Mouse (Mus musculus): ENCODE data around the gene Copa.

Gene Copa

GRCm38 (mm10) chr1:172082101-172082898, at the start of gene Copa, which contains the start of gene Ncstn:
Gene Copa (plus strand): TSS chr1:172082529.
Gene Ncstn (minus strand): TSS chr1:172082795.
- DNase-seq (ENCODE audit: low spot score): peak; percentile 93

GRCm38 (mm10) chr1:172046410-172046809, 35.9 kb upstream of the Copa start:
- DNase-seq (ENCODE audit: low spot score): no peak

DNA sequence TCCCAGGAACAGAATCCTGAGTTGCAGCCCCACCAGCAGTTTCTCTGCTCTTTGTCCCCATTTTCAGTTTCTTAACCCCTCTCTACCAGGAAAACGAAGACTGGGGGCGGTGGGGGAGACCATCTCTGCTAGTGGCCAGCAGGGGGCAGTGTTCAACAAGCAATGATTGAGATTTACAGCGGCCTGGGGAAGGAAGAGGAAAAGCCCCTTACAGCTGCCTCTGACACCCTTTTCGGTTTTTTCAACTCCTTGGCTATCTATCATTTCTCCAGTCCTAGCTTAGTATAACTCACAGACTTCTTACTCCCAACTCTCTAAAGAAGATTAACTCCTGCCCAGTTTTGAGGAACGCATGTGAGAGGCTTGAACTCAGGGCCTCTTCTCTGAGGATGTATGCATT, 35.4 kb upstream of the Copa start:
- DNase-seq (ENCODE audit: low spot score): no peak

DNA sequence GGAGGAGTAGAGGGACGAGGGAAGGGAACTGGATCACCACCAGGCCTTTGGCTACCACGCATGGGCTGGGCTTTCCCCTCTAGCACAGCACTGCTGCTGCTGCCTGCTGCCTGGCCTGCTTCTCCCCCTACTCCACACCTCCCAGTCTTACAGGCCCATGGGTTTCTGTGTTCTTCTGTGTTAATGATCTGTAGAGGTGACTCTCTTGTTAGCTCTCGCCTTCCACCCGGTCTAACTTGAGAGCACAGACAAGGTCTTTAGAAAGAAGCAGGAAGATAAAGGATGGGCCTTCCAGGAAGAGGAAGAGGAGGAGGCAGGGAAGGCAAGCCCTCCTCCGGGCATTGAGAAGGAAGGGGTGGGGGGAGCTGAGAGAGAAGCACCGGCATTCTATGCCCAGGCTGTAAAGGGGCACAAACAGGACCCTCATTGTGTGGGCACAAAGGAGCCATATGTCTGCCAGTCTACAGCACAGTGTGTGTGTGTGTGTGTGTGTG, 34.0 kb upstream of the Copa start:
- DNase-seq (ENCODE audit: low spot score): no peak

- DNase-seq (ENCODE audit: low spot score): no peak
Observed at GRCm38 (mm10) chr1:172049131-172049782, 33.1 kb upstream of the Copa start.

DNA sequence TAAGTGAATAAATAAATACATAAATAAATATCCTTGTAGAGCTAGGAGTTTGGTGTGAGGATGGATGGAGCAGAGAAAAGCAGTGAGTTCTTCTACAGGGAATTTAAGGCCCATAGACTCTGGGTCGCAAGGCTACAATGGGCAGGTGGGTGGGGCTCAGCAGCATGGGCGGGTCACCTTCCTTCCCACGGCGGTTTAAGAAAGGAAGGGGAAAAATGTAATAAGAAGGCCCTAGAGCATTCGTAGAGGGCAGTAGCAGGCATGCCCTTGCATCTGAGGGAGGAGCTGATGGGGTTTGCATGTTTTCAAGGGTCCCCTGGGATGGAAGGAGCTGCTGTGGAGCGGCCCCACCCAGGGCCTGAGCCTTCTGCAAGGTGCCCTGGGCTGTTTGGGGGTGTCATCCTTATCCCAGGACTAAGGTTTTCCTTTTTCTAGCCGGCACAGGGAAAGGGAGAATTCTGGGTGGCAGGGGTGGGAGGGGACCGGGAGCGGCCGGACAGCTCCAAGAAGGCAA, 29.5 kb upstream of the Copa start:
- no peak for DNase-seq (ENCODE audit: low spot score)

- DNase-seq (ENCODE audit: low spot score): no peak
Observed at GRCm38 (mm10) chr1:172053541-172054440, 28.5 kb upstream of the Copa start.

GRCm38 (mm10) chr1:172056251-172056650, 26.1 kb upstream of the Copa start:
- no peak for DNase-seq (ENCODE audit: low spot score)

- DNase-seq (ENCODE audit: low spot score): no peak
Observed at GRCm38 (mm10) chr1:172057491-172057921, 24.8 kb upstream of the Copa start, which contains the start of gene Nhlh1. Gene Nhlh1 (minus strand): TSS chr1:172057573.

DNA sequence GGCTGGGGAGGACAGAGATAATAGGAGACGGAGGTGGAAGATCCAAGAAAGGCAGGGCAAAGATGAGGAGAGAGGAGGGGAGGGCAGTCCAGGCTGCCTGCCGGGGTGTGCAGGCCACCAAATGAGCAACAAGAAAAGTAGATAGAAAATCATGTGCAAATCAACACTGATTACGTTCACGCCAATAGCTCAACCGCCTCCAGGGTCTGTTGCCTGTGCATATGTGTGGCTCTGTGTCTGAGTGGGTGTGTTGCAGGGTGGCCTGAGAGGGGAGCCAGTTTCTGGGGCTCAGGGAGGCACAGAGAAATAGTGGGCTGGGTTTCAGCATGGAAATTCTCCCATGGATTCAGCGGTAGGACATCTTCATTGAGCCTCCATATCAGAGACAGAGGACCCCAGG, 24.0 kb upstream of the Copa start:
- no peak for DNase-seq (ENCODE audit: low spot score)

- DNase-seq (ENCODE audit: low spot score): no peak
Observed at GRCm38 (mm10) chr1:172058874-172059273, 23.5 kb upstream of the Copa start.

GRCm38 (mm10) chr1:172060659-172061058, 21.7 kb upstream of the Copa start:
- no peak for DNase-seq (ENCODE audit: low spot score)

GRCm38 (mm10) chr1:172061217-172061616, 21.1 kb upstream of the Copa start:
- no peak for DNase-seq (ENCODE audit: low spot score)

DNA sequence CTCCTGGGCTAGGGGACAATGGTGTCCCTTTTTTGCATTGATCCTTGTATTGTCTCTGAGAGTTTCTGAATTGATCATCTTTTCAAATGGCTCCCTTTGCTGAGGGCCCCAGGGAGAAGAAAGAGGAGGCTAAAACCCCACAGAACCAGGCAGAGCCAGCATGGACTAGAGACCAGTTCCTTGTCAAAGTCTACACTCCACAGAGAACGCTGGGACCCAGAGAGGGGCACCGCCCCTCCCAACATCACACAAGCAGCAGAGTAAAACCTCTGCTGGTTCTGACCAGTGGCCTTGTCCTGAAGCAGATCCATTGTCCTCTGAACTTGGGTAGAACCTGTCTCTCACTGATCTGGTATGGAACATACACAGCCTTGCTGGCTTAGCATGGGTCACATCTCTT, 20.2 kb upstream of the Copa start:
- no peak for DNase-seq (ENCODE audit: low spot score)

DNA sequence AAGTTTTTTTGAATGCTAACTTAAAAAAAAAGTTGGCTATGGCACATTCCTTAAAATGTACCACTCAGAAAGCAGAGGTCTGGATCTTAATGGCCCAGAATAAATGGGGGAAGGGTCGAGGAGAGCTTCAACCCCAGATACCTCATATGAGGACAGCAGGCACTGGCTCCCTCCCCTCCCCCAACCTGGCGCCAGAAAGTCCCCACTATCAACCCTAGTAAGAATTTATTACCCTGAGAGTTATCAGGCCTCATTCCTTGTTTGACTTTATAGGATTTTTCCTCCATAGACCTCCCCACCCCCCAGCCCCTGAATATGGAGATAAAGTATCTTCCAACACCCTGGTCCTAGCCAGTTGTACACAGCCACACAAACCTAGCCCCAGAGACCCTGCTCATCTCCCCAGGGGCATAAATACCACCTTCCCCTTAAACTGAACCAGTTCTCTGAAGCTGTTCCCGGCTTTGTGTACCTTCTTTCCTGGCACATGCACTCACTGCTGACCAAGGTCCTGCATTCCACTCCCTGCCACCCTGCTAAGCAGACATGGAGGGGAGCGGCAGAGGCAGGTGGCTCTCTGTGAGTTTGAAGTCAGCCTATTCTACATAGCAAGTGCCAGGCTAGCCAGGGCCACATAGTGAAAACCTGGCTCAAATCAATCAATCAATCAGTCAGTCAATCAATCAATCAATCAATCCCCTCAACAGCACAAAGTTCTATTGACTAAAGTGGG, 18.9 kb upstream of the Copa start:
- no peak for DNase-seq (ENCODE audit: low spot score)

GRCm38 (mm10) chr1:172064613-172065141, 17.7 kb upstream of the Copa start:
- DNase-seq (ENCODE audit: low spot score): no peak

GRCm38 (mm10) chr1:172070227-172070626, 12.1 kb upstream of the Copa start:
- no peak for DNase-seq (ENCODE audit: low spot score)

GRCm38 (mm10) chr1:172071556-172071955, 10.8 kb upstream of the Copa start:
- no peak for DNase-seq (ENCODE audit: low spot score)

DNA sequence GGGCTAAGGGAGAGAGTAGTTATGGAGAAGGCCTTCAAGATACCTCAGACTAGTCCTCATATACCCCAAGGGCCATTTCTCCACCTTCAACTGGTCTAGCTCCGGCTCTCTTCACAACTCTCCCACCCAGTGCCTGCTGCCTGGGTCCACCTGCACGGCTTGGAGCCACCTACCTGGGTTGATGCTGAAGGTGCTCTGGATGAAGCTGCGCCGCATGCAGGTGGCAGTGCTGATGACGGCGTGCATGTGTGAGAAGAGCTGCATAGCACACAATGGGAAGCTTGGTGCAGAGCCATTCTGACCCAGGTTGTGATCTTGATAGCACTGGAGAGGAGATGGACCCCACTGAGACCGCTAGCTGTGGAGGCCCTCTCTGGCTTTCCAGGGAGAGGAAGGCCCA, 9.7 kb upstream of the Copa start:
- no peak for DNase-seq (ENCODE audit: low spot score)

DNA sequence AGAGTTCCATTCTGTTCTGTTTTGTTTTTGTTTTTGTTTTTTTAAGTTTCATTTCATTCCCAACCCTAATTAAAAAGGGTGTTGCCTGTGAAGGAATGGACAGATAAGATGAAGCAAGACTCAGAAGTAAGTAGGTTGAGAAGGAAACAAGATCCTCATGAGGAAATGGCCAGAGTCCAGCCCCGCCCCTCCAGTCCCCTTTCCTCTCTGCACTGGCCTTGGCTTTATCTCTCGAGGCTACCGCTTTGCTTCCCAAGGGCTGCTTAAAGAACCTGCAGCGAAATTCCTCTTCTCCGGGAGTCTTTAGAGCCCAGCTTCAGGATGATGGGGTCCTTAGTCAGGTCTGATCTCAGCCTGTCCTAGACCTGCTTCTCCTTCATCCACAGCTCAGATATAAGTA, 4.3 kb upstream of the Copa start:
- DNase-seq (ENCODE audit: low spot score): no peak

DNA sequence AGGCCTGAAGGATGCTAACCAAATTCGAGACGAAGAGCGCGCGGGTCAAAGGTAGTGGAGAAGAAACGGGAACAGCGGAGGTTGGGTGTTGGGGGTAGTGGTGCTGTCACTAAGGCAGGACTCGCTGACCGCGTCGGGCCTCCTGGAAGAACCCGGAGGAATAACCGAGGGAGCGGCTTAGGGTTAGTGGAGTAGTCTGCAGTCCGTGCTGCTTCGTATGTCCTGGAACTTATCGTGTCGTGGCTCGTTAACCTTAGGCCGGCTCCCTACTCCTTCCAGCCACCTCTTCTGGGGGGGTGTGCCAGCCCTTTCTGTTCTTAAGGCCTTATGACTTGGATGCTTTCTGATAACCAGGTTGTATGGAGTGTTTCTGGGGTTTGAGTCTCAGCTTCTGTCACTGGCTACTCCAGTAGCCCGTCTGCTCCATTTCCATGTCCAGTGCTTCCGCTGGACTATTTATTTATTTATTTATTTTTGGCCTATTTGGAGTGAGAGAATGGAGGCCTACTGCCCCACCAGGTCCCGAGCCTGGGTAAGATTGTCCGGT, 643 bp downstream of the Copa start:
- DNase-seq (ENCODE audit: low spot score): no peak

All from testis, postnatal 14 days (tissue).